Mouse (Mus musculus): ENCODE data around the gene Plscr3.

DNA sequence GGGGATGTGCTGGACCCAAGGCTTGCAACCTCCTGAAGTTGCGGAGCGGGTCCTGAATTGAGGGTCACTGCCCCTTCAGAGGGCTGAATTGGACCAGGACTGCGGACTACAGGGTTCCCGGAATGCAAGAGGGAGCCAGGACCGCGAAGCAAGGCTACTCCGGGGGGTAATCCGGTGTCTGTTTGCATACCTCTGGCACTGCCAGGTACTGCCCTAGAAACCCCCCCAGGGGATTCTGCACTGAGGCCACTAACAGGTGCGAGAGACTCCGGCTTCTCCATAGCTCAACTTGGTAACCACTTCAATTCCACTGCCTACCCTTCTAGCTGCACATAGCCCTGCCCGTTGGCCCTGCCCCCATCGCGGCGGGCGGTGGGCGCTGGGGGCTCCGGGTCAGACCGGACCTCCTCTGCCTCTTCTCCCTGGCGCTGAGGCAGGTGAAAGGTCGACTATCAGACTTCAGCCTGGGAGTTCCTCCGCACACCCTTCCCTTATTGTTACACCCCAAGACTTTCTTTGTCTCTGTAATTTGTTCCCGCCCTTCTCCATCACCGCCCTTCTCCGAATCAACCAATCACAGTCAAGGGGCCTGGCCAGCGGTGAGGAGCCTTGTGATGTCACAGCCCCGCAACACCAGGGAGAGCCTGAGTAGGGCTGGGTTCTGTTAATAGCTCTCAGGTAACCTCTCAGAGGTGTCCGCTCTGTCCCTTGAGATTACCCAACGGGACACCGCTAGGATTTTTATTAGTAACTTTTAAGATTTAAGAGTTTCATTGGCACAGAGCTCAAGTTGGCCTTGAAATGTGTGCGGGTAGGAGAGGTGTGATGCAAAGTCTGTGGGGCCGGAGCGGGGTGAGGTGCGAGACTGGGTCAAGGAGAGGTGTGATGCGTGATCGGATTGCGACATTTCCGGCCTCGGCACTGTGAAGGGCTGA, 54.6 kb downstream of the Plscr3 start, which contains the start of the genes 2810408A11Rik and Neurl4:
- TF ChIP-seq CTCF (IDR thresholded peaks at IDR 0.05; ENCODE audit: low read depth) (no peak), EP300 (IDR thresholded peaks at IDR 0.05; ENCODE audit: low read depth) (peak; percentile 50; the same call in 1 of the 2 replicates)
